Mouse (Mus musculus): ENCODE results near the gene Fcgr3.
"Not testable (repeated sequence)": the region's sequence is repeated elsewhere in the genome, so short reads cannot be mapped to it uniquely, and the experiment has no call there.

Fcgr3 gene

GRCm38 (mm10) chr1:171090761-171091160 lies 26.0 kb upstream of the Fcgr3 start:
- in situ Hi-C loops (cut with MboI; ENCODE audit: low pct_unique_long_range_greater_than_20kb in 1 of 2, low sequenced_read_pairs in 2 of 2, unreplicated experiment in 1 of 2) = no loop called here

DNA sequence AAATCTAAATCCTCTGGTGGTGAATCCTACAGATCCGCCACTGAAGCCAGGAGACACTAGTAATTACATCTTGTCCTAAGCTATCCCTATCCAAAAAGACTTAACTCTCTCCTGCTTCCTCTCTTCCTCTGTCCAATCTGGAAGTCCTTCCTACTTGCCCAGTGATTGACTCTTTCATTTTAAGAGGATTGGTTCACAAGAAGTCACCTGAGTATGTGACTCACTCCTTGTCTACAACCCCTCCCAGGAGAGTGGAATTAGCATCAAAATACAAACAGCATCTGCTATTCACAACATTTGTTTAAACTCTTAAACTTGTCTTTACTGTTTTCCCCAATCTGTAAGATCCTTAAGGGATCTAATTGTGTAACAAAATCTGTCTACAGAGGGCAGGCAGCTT lies 25.2 kb upstream of the Fcgr3 start:
- in situ Hi-C loops (cut with MboI; ENCODE audit: low pct_unique_long_range_greater_than_20kb in 1 of 2, low sequenced_read_pairs in 2 of 2, unreplicated experiment in 1 of 2) = no loop called here

- in situ Hi-C loops (cut with MboI; ENCODE audit: low pct_unique_long_range_greater_than_20kb in 1 of 2, low sequenced_read_pairs in 2 of 2, unreplicated experiment in 1 of 2) = not testable (repeated sequence)
Measured at GRCm38 (mm10) chr1:171088237-171088869, 23.6 kb upstream of the Fcgr3 start.

- in situ Hi-C loops (cut with MboI; ENCODE audit: low pct_unique_long_range_greater_than_20kb in 1 of 2, low sequenced_read_pairs in 2 of 2, unreplicated experiment in 1 of 2) = no loop called here
Measured at GRCm38 (mm10) chr1:171085718-171086117, 21.0 kb upstream of the Fcgr3 start.

- in situ Hi-C loops (cut with MboI; ENCODE audit: low pct_unique_long_range_greater_than_20kb in 1 of 2, low sequenced_read_pairs in 2 of 2, unreplicated experiment in 1 of 2) = not testable (repeated sequence)
Measured at GRCm38 (mm10) chr1:171081512-171082231, 16.9 kb upstream of the Fcgr3 start.

DNA sequence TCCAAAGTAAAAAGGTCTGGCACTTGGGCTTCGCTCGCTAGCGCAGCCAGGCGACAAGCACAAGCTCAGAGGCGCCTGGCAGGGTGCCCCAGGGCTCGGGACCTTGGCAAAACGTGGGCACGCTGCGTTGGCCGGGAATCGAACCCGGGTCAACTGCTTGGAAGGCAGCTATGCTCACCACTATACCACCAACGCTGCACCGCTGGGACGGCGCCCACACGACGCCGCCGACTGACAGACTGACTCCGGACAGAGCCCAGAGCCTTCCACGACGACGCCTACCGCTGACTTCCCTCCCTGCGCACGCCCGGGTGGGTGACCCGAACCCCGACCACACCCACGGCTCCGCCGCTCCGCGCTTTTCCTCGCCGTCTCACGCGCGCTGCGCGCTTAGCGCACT lies 15.1 kb upstream of the Fcgr3 start:
- in situ Hi-C loops (cut with MboI; ENCODE audit: low pct_unique_long_range_greater_than_20kb in 1 of 2, low sequenced_read_pairs in 2 of 2, unreplicated experiment in 1 of 2) = not testable (repeated sequence)

GRCm38 (mm10) chr1:171079345-171079744 lies 14.6 kb upstream of the Fcgr3 start:
- in situ Hi-C loops (cut with MboI; ENCODE audit: low pct_unique_long_range_greater_than_20kb in 1 of 2, low sequenced_read_pairs in 2 of 2, unreplicated experiment in 1 of 2) = not testable (repeated sequence)

DNA sequence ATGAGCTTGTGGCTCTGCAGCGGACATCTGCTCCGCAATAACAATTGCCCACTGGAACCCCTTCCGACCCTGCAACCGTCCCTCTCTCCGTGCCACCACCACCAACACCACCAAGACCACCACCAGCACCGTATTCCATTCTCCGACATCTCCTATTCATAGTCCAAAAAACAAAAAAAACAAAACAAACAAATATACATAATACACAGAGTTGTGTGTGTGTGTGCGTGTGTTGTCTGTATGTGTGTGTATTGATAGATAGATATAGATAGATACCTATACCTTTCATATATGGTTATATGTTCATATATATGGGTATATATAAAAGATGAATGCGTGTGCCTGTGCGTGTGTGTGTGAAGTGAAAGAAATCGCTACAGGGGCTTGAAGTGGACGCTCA lies 13.7 kb upstream of the Fcgr3 start:
- in situ Hi-C loops (cut with MboI; ENCODE audit: low pct_unique_long_range_greater_than_20kb in 1 of 2, low sequenced_read_pairs in 2 of 2, unreplicated experiment in 1 of 2) = not testable (repeated sequence)

GRCm38 (mm10) chr1:171077955-171078354 lies 13.2 kb upstream of the Fcgr3 start:
- in situ Hi-C loops (cut with MboI; ENCODE audit: low pct_unique_long_range_greater_than_20kb in 1 of 2, low sequenced_read_pairs in 2 of 2, unreplicated experiment in 1 of 2) = not testable (repeated sequence)

GRCm38 (mm10) chr1:171077192-171077591 lies 12.5 kb upstream of the Fcgr3 start:
- in situ Hi-C loops (cut with MboI; ENCODE audit: low pct_unique_long_range_greater_than_20kb in 1 of 2, low sequenced_read_pairs in 2 of 2, unreplicated experiment in 1 of 2) = not testable (repeated sequence)

DNA sequence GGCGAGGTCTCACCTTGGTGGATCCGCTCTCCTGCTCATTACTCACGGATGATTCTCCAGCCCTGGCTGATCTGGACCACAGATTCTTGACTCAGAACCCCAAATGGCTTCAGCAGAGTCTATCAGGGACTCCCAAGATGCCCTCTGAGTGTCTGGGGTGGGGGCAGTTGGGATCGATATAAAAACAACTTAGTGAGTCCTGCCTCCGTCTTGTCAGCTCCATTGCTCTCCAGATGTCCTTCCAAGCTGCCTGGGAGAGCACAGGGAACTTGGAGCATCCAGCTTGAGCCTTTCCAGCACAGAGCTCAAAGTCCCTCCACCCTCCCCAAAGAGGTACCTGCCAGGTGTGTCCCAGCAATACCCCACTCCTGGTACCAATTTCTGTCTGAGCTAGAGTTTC lies 11.4 kb upstream of the Fcgr3 start:
- in situ Hi-C loops (cut with MboI; ENCODE audit: low pct_unique_long_range_greater_than_20kb in 1 of 2, low sequenced_read_pairs in 2 of 2, unreplicated experiment in 1 of 2) = not testable (repeated sequence)

DNA sequence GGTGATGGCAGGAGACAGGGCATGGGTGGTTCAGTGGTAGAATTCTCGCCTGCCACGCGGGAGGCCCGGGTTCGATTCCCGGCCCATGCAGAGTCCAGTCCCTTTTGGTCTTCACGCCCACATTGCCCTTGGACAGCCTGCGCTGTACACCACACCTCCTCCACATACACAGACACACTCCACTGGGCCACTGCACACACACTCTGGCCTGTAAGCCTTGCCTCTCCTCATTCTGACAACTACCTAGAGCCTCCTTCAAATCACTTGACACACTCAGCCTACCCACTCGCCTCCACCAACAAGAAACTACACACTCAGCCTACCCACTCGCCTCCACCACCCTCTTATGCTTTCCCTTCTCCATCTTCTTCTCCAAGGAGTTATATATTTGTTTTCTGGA lies 9.5 kb upstream of the Fcgr3 start:
- in situ Hi-C loops (cut with MboI; ENCODE audit: low pct_unique_long_range_greater_than_20kb in 1 of 2, low sequenced_read_pairs in 2 of 2, unreplicated experiment in 1 of 2) = not testable (repeated sequence)

- in situ Hi-C loops (cut with MboI; ENCODE audit: low pct_unique_long_range_greater_than_20kb in 1 of 2, low sequenced_read_pairs in 2 of 2, unreplicated experiment in 1 of 2) = not testable (repeated sequence)
Measured at GRCm38 (mm10) chr1:171072217-171072616, 7.5 kb upstream of the Fcgr3 start.

DNA sequence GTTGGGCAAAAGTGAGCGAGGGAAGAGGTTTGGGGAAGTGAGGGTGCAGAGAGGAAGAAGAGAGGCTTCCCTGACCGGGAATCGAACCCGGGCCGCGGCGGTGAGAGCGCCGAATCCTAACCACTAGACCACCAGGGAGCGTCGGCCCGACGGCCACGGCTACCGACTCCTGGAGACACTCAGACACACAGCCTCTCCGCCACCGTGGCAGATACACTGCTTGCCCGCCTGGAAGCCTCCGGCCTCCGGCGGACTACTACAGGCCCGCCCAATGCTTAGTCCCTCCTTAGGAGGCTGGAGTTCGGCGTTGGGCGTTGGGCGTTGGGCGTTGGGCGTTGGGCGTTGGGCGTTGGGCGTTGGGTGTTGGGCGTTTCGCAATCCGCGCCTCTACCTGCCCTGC lies 7.0 kb upstream of the Fcgr3 start:
- in situ Hi-C loops (cut with MboI; ENCODE audit: low pct_unique_long_range_greater_than_20kb in 1 of 2, low sequenced_read_pairs in 2 of 2, unreplicated experiment in 1 of 2) = not testable (repeated sequence)

- in situ Hi-C loops (cut with MboI; ENCODE audit: low pct_unique_long_range_greater_than_20kb in 1 of 2, low sequenced_read_pairs in 2 of 2, unreplicated experiment in 1 of 2) = not testable (repeated sequence)
Measured at GRCm38 (mm10) chr1:171070879-171071278, 6.1 kb upstream of the Fcgr3 start.

DNA sequence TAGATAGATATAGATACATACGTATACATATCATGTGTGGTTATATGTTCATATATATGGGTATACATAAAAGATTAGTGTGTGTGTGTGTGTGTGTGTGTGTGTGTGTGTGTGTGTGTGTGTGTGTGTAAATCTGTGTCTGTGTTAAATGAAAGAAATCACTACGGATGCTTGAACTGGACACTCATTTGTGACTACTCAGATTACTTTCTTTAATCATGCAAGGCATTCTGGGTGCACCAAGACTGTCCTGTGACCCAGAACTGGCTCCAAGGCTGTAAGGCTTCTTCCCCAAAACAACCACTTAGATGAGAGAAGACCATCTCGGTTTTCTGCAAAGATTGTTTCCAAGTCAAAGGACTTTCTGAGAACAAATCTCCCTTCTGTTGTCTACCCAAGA lies 4.8 kb upstream of the Fcgr3 start:
- in situ Hi-C loops (cut with MboI; ENCODE audit: low pct_unique_long_range_greater_than_20kb in 1 of 2, low sequenced_read_pairs in 2 of 2, unreplicated experiment in 1 of 2) = not testable (repeated sequence)

DNA sequence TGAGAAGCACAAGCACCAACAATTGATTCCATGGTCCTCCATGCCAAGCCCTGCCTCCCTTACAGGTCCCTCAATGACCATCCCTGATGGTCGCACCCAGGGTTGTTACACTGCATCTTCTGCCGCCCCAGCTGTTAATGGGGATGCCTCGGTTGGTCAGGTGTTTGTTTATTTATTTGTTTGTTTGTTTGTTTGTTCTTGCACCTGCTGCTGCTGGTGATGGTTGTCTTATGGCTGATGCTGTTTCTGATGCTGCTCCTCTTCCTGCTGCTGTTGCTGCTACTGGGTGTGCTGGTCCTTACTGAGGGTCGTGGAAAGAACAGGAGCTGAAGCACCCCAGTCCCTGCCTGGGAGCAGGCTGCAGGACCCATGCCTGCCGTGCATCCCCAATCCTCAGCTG lies 3.2 kb upstream of the Fcgr3 start:
- in situ Hi-C loops (cut with MboI; ENCODE audit: low pct_unique_long_range_greater_than_20kb in 1 of 2, low sequenced_read_pairs in 2 of 2, unreplicated experiment in 1 of 2) = not testable (repeated sequence)

DNA sequence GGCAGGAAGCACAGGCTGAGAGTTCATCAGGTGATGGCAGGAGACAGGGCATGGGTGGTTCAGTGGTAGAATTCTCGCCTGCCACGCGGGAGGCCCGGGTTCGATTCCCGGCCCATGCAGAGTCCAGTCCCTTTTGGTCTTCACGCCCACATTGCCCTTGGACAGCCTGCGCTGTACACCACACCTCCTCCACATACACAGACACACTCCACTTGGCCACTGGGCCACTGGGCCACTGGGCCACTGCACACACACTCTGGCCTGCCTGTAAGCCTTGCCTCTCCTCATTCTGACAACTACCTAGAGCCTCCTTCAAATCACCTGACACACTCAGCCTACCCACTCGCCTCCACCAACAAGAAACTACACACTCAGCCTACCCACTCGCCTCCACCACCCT lies 1.8 kb upstream of the Fcgr3 start:
- in situ Hi-C loops (cut with MboI; ENCODE audit: low pct_unique_long_range_greater_than_20kb in 1 of 2, low sequenced_read_pairs in 2 of 2, unreplicated experiment in 1 of 2) = not testable (repeated sequence)

DNA sequence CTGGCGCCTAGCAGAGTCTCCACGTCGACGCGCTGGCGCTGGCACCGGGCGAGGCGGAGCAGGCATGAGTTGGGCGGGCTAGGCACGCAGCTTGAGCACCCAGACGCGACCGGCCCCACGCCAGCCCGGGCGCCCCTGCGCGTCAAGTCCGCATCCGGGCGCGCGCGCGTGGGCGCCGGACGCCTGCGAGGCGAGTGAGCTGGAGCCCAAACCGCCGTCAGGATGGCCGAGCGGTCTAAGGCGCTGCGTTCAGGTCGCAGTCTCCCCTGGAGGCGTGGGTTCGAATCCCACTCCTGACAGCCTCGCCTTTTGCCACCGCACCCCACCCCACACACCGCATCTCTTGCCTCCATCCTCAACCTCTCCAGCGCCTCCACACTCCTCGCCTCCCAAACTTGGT lies 1.0 kb upstream of the Fcgr3 start:
- in situ Hi-C loops (cut with MboI; ENCODE audit: low pct_unique_long_range_greater_than_20kb in 1 of 2, low sequenced_read_pairs in 2 of 2, unreplicated experiment in 1 of 2) = not testable (repeated sequence)

DNA sequence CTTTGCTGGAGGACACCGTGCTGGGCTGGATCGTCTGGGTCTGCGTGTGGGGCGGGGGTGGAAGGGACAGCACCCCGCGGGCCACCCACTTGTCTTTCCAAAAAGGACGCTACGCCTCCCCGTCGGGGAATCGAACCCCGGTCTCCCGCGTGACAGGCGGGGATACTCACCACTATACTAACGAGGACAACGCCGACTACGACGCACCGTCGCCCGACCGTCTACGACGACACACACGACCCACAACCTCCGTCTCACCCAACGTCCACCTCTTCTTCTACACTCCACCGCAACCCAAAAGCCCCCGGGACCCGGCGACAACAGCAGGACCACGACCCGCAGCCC lies 480 bp upstream of the Fcgr3 start:
- in situ Hi-C loops (cut with MboI; ENCODE audit: low pct_unique_long_range_greater_than_20kb in 1 of 2, low sequenced_read_pairs in 2 of 2, unreplicated experiment in 1 of 2) = not testable (repeated sequence)
